Mouse (Mus musculus) spleen, adult 18-20 months (tissue): ENCODE results near the gene Emilin3.
"Not testable (repeated sequence)": the region's sequence is repeated elsewhere in the genome, so short reads cannot be mapped to it uniquely, and the experiment has no call there.

Source experiments
- DNase-seq, 2 experiments: peaks; one replicate each; pipeline ENCODE4 v3.0.0; 2022; ENCODE audit warnings: mixed read lengths in 2 of 2

Gene Emilin3

GRCm38 (mm10) chr2:160912231-160912671 is at the start of gene Emilin3:
Gene Emilin3 (minus strand): TSS chr2:160912328.
- no peak for DNase-seq

- no peak for DNase-seq
Measured at GRCm38 (mm10) chr2:160960956-160961646, 49.0 kb upstream of the Emilin3 start.

- DNase-seq, result no peak
Measured at GRCm38 (mm10) chr2:160959901-160960300, 47.8 kb upstream of the Emilin3 start.

GRCm38 (mm10) chr2:160958737-160959136 is 46.6 kb upstream of the Emilin3 start:
- no peak for DNase-seq

- not testable (repeated sequence) for DNase-seq
Measured at GRCm38 (mm10) chr2:160957801-160958200, 45.7 kb upstream of the Emilin3 start.

GRCm38 (mm10) chr2:160957307-160957706 is 45.2 kb upstream of the Emilin3 start:
- not testable (repeated sequence) for DNase-seq

GRCm38 (mm10) chr2:160955331-160955730 is 43.2 kb upstream of the Emilin3 start:
- no peak for DNase-seq

- no peak for DNase-seq
Measured at GRCm38 (mm10) chr2:160954541-160954940, 42.4 kb upstream of the Emilin3 start.

GRCm38 (mm10) chr2:160953131-160953873 is 41.2 kb upstream of the Emilin3 start:
- DNase-seq, result no peak

GRCm38 (mm10) chr2:160951595-160951994 is 39.5 kb upstream of the Emilin3 start:
- DNase-seq, result no peak

GRCm38 (mm10) chr2:160942443-160942842 is 30.3 kb upstream of the Emilin3 start:
- DNase-seq, result no peak

- DNase-seq, result no peak
Measured at GRCm38 (mm10) chr2:160940930-160941709, 29.0 kb upstream of the Emilin3 start.

GRCm38 (mm10) chr2:160934451-160934850 is 22.3 kb upstream of the Emilin3 start:
- no peak for DNase-seq

- no peak for DNase-seq
Measured at GRCm38 (mm10) chr2:160933890-160934289, 21.8 kb upstream of the Emilin3 start.

- DNase-seq, result no peak
Measured at GRCm38 (mm10) chr2:160932981-160933380, 20.9 kb upstream of the Emilin3 start.

GRCm38 (mm10) chr2:160932325-160932724 is 20.2 kb upstream of the Emilin3 start:
- no peak for DNase-seq

GRCm38 (mm10) chr2:160931378-160931777 is 19.2 kb upstream of the Emilin3 start:
- DNase-seq, result no peak

GRCm38 (mm10) chr2:160925203-160925602 is 13.1 kb upstream of the Emilin3 start:
- no peak for DNase-seq

GRCm38 (mm10) chr2:160921285-160921684 is 9.2 kb upstream of the Emilin3 start:
- no peak for DNase-seq

GRCm38 (mm10) chr2:160918930-160919215 is 6.7 kb upstream of the Emilin3 start:
- no peak for DNase-seq

- DNase-seq, result no peak
Measured at GRCm38 (mm10) chr2:160918154-160918929, 6.2 kb upstream of the Emilin3 start.

GRCm38 (mm10) chr2:160917313-160917712 is 5.2 kb upstream of the Emilin3 start:
- no peak for DNase-seq

GRCm38 (mm10) chr2:160916714-160917113 is 4.6 kb upstream of the Emilin3 start:
- DNase-seq, result no peak
